Mouse (Mus musculus) MEL (cell line): Measurements from ENCODE around the gene Prdm5.

Experiments used
- CTCF ChIP-seq, 3 experiments: IDR thresholded peaks in 2 of 3; conservative IDR thresholded peaks in 1 of 3; 2 replicates each; pipeline ENCODE4 v1.5.1; 2011 to 2012; ENCODE audit warnings: low read length in 3 of 3, low read depth in 2 of 3, mild to moderate bottlenecking in 2 of 3, improper control_type of control experiment in 1 of 3, inconsistent platforms in 1 of 3, mixed read lengths in 1 of 3, moderate library complexity in 1 of 3; ENCODE audit not compliant: control insufficient read depth in 1 of 3, insufficient read depth in 1 of 3, poor library complexity in 1 of 3, severe bottlenecking in 1 of 3
- ELF1 ChIP-seq: IDR thresholded peaks from 2 replicates; pipeline ENCODE4 v1.6.1; 2014; ENCODE audit warnings: low read depth, mild to moderate bottlenecking, inconsistent platforms, low read length, improper control_type of control experiment, moderate library complexity
- GATA1 ChIP-seq: IDR thresholded peaks from 2 replicates; pipeline ENCODE4 v1.6.1; 2011; ENCODE audit warnings: low read depth, low read length, improper control_type of control experiment
- MEF2A ChIP-seq: IDR thresholded peaks from 2 replicates; pipeline ENCODE4 v1.6.1; 2014; ENCODE audit warnings: low read depth, mild to moderate bottlenecking, inconsistent platforms, low read length, improper control_type of control experiment; ENCODE audit not compliant: poor library complexity, insufficient replicate concordance, severe bottlenecking; ENCODE audit errors: extremely low read depth
- POLR2A ChIP-seq, 2 experiments: IDR thresholded peaks; 2 replicates each; pipeline ENCODE4 v1.6.1; 2011 to 2012; ENCODE audit warnings: low read length in 2 of 2, mild to moderate bottlenecking in 2 of 2, control low read depth in 1 of 2, improper control_type of control experiment in 1 of 2, low read depth in 1 of 2, moderate library complexity in 1 of 2; ENCODE audit not compliant: control insufficient read depth in 1 of 2, insufficient read depth in 1 of 2, poor library complexity in 1 of 2

GRCm38 (mm10) chr6:65969386-65970111 is 190.8 kb downstream of the Prdm5 start:
- no peak for TF ChIP-seq MEF2A
- TF ChIP-seq POLR2A (IDR thresholded peaks at IDR 0.05; ENCODE audit: control insufficient read depth in 1 of 2, insufficient read depth in 1 of 2, low read depth in 1 of 2, low read length in 2 of 2, poor library complexity in 1 of 2), result no peak
- TF ChIP-seq GATA1, result no peak
- no peak for TF ChIP-seq ELF1
- no peak for TF ChIP-seq CTCF (IDR thresholded peaks at IDR 0.05 in 2 of 3, conservative IDR thresholded peaks at IDR 0.05 in 1 of 3; ENCODE audit: control insufficient read depth in 1 of 3, insufficient read depth in 1 of 3, low read depth in 2 of 3, low read length in 3 of 3, poor library complexity in 1 of 3, severe bottlenecking in 1 of 3)
